Mouse (Mus musculus) forebrain, embryonic 13.5 days (tissue): Measurements from ENCODE around the gene Pkp4. TPM values are rescaled to one million over a fixed set of nuclear protein-coding genes. Genes with fewer than 3 reads are reported as not detected.

ENCODE experiments used
- ATAC-seq: fragments of 200-750 bp; cut with Nextera tagmentation; 2 replicates; pipeline ENCODE4 v1.8.0; 2017
- H3K27ac ChIP-seq: fragments of 300-500 bp; sonication (generic); 2 replicates; pipeline ENCODE4 v1.5.1; 2015; ENCODE audit warnings: inconsistent platforms, mild to moderate bottlenecking, moderate library complexity
- H3K27me3 ChIP-seq: fragments of 300-500 bp; sonication (generic); 2 replicates; pipeline ENCODE4 v1.6.1; 2015; ENCODE audit warnings: mild to moderate bottlenecking, inconsistent platforms
- H3K36me3 ChIP-seq: fragments of 300-500 bp; sonication (generic); 2 replicates; pipeline ENCODE4 v1.6.1; 2015; ENCODE audit warnings: mild to moderate bottlenecking, inconsistent platforms; ENCODE audit not compliant: poor library complexity, severe bottlenecking
- H3K4me1 ChIP-seq: fragments of 300-500 bp; sonication (generic); 2 replicates; pipeline ENCODE4 v1.6.1; 2015; ENCODE audit warnings: inconsistent platforms
- H3K4me2 ChIP-seq: fragments of 300-500 bp; sonication (generic); 2 replicates; pipeline ENCODE4 v1.6.1; 2015; ENCODE audit warnings: inconsistent platforms, mild to moderate bottlenecking, moderate library complexity
- H3K4me3 ChIP-seq: fragments of 300-500 bp; sonication (generic); 2 replicates; pipeline ENCODE4 v1.5.1; 2015; ENCODE audit warnings: mild to moderate bottlenecking, inconsistent platforms
- H3K9ac ChIP-seq: fragments of 300-500 bp; sonication (generic); 2 replicates; pipeline ENCODE4 v1.6.1; 2015; ENCODE audit warnings: mild to moderate bottlenecking, inconsistent platforms
- H3K9me3 ChIP-seq: fragments of 300-500 bp; sonication (generic); replicated peaks from 2 replicates; pipeline ENCODE4 v1.6.1; 2016; ENCODE audit warnings: inconsistent platforms
- WGBS: fragments of 180-500 bp; shearing (Covaris S2); methylation state at CpG from one replicate; pipeline ENCODE4 v1.1.7; 2015; 5-methylcytosine and 5-hydroxymethylcytosine counted together
- polyA plus RNA-seq: library from polyadenylated mRNA; unstranded; fragments of >200 nt; fragmentation: Nextera tagmentation; extraction: Ambion mirVana; gene quantifications from 2 replicates; pipeline ENCODE4 v1.2.1, GENCODE M21; 2015

The Pkp4 gene
- polyA plus RNA-seq, 1 experiment from 2014 or later: 19.7 TPM

GRCm38 (mm10) chr2:59229250-59229895 is 68.7 kb downstream of the Pkp4 start:
- Histone ChIP-seq H3K4me1 (peaks cover 7% of the 10 kb centered on the region; the same call in 1 of the 2 replicates), H3K9me3 (no peaks in the 10 kb centered on the region), H3K36me3 (0 out of 2 replicates have a peak, but pooled peaks cover 6% of the 10 kb centered on the region), H3K4me2 (no peak overlapping the region), H3K9ac (no peak overlapping the region), H3K27ac (no peak overlapping the region), H3K4me3 (no peak overlapping the region), H3K27me3 (no peaks in the 10 kb centered on the region)
- ATAC-seq: no peak
- 88% methylated on average over 11 of the region's 11 CpGs for WGBS

GRCm38 (mm10) chr2:59230656-59231055 is 70.0 kb downstream of the Pkp4 start:
- no peak overlapping the region for H3K4me2 ChIP-seq
- H3K27me3 ChIP-seq: no peaks in the 10 kb centered on the region
- no peak overlapping the region for H3K4me3 ChIP-seq
- H3K4me1 ChIP-seq: peaks cover 7% of the 10 kb centered on the region; the same call in 1 of the 2 replicates
- H3K9ac ChIP-seq: no peak overlapping the region
- ATAC-seq: peak; percentile 56; the same call in 1 of the 2 replicates
- H3K9me3 ChIP-seq: no peaks in the 10 kb centered on the region
- WGBS: 27% methylated on average over 9 of the region's 9 CpGs
- 0 out of 2 replicates have a peak, but pooled peaks cover 6% of the 10 kb centered on the region for H3K36me3 ChIP-seq
- H3K27ac ChIP-seq: no peak overlapping the region

- H3K4me2 ChIP-seq: no peak overlapping the region
- no peaks in the 10 kb centered on the region for H3K9me3 ChIP-seq
- 0 out of 2 replicates have a peak, but pooled peaks cover 6% of the 10 kb centered on the region for H3K36me3 ChIP-seq
- no peak overlapping the region for H3K9ac ChIP-seq
- H3K4me3 ChIP-seq: no peak overlapping the region
- H3K4me1 ChIP-seq: peaks cover 7% of the 10 kb centered on the region; the same call in 1 of the 2 replicates
- H3K27ac ChIP-seq: no peak overlapping the region
- WGBS: 96% methylated on average over 5 of the region's 5 CpGs
- no peak for ATAC-seq
- no peaks in the 10 kb centered on the region for H3K27me3 ChIP-seq
These were observed 70.9 kb downstream of the Pkp4 start for GRCm38 (mm10) chr2:59231514-59231913.

GRCm38 (mm10) chr2:59233294-59233923 is 72.8 kb downstream of the Pkp4 start:
- Histone ChIP-seq H3K4me3 (no peak overlapping the region), H3K27me3 (no peaks in the 10 kb centered on the region), H3K9me3 (no peaks in the 10 kb centered on the region), H3K4me2 (no peak overlapping the region), H3K36me3 (0 out of 2 replicates have a peak, but pooled peaks cover 6% of the 10 kb centered on the region), H3K27ac (no peak overlapping the region), H3K9ac (no peak overlapping the region), H3K4me1 (peaks cover 7% of the 10 kb centered on the region; the same call in 1 of the 2 replicates)
- no peak for ATAC-seq
- 92% methylated on average over 13 of the region's 13 CpGs for WGBS

- no peak overlapping the region for H3K4me2 ChIP-seq
- peaks cover 6% of the 10 kb centered on the region; the same call in 1 of the 2 replicates for H3K36me3 ChIP-seq
- H3K9me3 ChIP-seq: no peaks in the 10 kb centered on the region
- H3K4me1 ChIP-seq: peaks cover 7% of the 10 kb centered on the region; the same call in 1 of the 2 replicates
- no peak overlapping the region for H3K4me3 ChIP-seq
- ATAC-seq: no peak
- H3K9ac ChIP-seq: no peak overlapping the region
- WGBS: 93% methylated on average over 5 of the region's 5 CpGs
- no peaks in the 10 kb centered on the region for H3K27me3 ChIP-seq
- no peak overlapping the region for H3K27ac ChIP-seq
These were observed 73.3 kb downstream of the Pkp4 start for GRCm38 (mm10) chr2:59233936-59234335.

- no peak overlapping the region for H3K9ac ChIP-seq
- peaks cover 7% of the 10 kb centered on the region; the same call in 1 of the 2 replicates for H3K4me1 ChIP-seq
- no peak for ATAC-seq
- peaks cover 6% of the 10 kb centered on the region; the same call in 1 of the 2 replicates for H3K36me3 ChIP-seq
- H3K27me3 ChIP-seq: no peaks in the 10 kb centered on the region
- no peak overlapping the region for H3K27ac ChIP-seq
- H3K4me2 ChIP-seq: no peak overlapping the region
- no peak overlapping the region for H3K4me3 ChIP-seq
- WGBS: 93% methylated on average over 5 of the region's 5 CpGs
- H3K9me3 ChIP-seq: no peaks in the 10 kb centered on the region
These were observed 73.9 kb downstream of the Pkp4 start for GRCm38 (mm10) chr2:59234537-59234936.

GRCm38 (mm10) chr2:59239841-59240395 is 79.3 kb downstream of the Pkp4 start:
- WGBS: 94% methylated on average over 10 of the region's 10 CpGs
- H3K36me3 ChIP-seq: no peaks in the 10 kb centered on the region; the same call in 1 of the 2 replicates

GRCm38 (mm10) chr2:59242117-59242516 is 81.5 kb downstream of the Pkp4 start:
- Histone ChIP-seq H3K27ac (peak overlapping the region; percentile 35; the same call in 1 of the 2 replicates), H3K9me3 (no peaks in the 10 kb centered on the region), H3K4me3 (no peak overlapping the region), H3K4me2 (no peak overlapping the region), H3K9ac (no peak overlapping the region), H3K27me3 (no peaks in the 10 kb centered on the region), H3K36me3 (no peaks in the 10 kb centered on the region; the same call in 1 of the 2 replicates), H3K4me1 (0 out of 2 replicates have a peak, but pooled peaks cover 7% of the 10 kb centered on the region)
- 87% methylated on average over 10 of the region's 10 CpGs for WGBS
- 0 out of 2 replicates have a peak, but pooled peaks have one; percentile 33 for ATAC-seq

More at GRCm38 (mm10) chr2:59239841-59240395, 79.3 kb downstream of the Pkp4 start:
- Histone ChIP-seq H3K4me3 (no peak overlapping the region), H3K4me2 (no peak overlapping the region), H3K9me3 (no peaks in the 10 kb centered on the region), H3K4me1 (0 out of 2 replicates have a peak, but pooled peaks cover 7% of the 10 kb centered on the region), H3K27ac (no peak overlapping the region), H3K9ac (no peak overlapping the region), H3K27me3 (no peaks in the 10 kb centered on the region)
- no peak for ATAC-seq

- Histone ChIP-seq H3K36me3 (no peaks in the 10 kb centered on the region), H3K27ac (no peak overlapping the region), H3K9me3 (no peaks in the 10 kb centered on the region), H3K27me3 (no peaks in the 10 kb centered on the region), H3K4me1 (0 out of 2 replicates have a peak, but pooled peaks cover 7% of the 10 kb centered on the region), H3K4me2 (no peak overlapping the region), H3K9ac (no peak overlapping the region), H3K4me3 (no peak overlapping the region)
- ATAC-seq: no peak
- 96% methylated on average over 12 of the region's 12 CpGs for WGBS
These were observed 83.8 kb downstream of the Pkp4 start for GRCm38 (mm10) chr2:59244273-59245097.

GRCm38 (mm10) chr2:59245098-59245388 is 84.4 kb downstream of the Pkp4 start:
- Histone ChIP-seq H3K27ac (no peak overlapping the region), H3K9me3 (no peaks in the 10 kb centered on the region), H3K27me3 (no peaks in the 10 kb centered on the region), H3K9ac (no peak overlapping the region), H3K4me1 (0 out of 2 replicates have a peak, but pooled peaks cover 7% of the 10 kb centered on the region), H3K4me2 (no peak overlapping the region), H3K36me3 (no peaks in the 10 kb centered on the region), H3K4me3 (no peak overlapping the region)
- ATAC-seq: no peak
- WGBS: 76% methylated on average over 3 of the region's 3 CpGs

- no peak for ATAC-seq
- H3K36me3 ChIP-seq: no peaks in the 10 kb centered on the region
- no peak overlapping the region for H3K27ac ChIP-seq
- H3K4me3 ChIP-seq: no peak overlapping the region
- H3K9me3 ChIP-seq: no peaks in the 10 kb centered on the region
- 0 out of 2 replicates have a peak, but pooled peaks cover 3% of the 10 kb centered on the region for H3K4me1 ChIP-seq
- H3K9ac ChIP-seq: no peak overlapping the region
- no peak overlapping the region for H3K4me2 ChIP-seq
- WGBS: 88% methylated on average over 3 of the region's 3 CpGs
- no peaks in the 10 kb centered on the region for H3K27me3 ChIP-seq
These were observed 88.2 kb downstream of the Pkp4 start for GRCm38 (mm10) chr2:59248806-59249205.
